Mouse (Mus musculus): ENCODE measurements around the gene Itgb1.

Gene Itgb1

GRCm38 (mm10) chr8:128681970-128682369, 3.5 kb upstream of the Itgb1 start:
- no peak for DNase-seq (ENCODE audit: low spot score)

GRCm38 (mm10) chr8:128684609-128685506, 596 bp upstream of the Itgb1 start:
- peak; percentile 13 for DNase-seq (ENCODE audit: low spot score)

DNA sequence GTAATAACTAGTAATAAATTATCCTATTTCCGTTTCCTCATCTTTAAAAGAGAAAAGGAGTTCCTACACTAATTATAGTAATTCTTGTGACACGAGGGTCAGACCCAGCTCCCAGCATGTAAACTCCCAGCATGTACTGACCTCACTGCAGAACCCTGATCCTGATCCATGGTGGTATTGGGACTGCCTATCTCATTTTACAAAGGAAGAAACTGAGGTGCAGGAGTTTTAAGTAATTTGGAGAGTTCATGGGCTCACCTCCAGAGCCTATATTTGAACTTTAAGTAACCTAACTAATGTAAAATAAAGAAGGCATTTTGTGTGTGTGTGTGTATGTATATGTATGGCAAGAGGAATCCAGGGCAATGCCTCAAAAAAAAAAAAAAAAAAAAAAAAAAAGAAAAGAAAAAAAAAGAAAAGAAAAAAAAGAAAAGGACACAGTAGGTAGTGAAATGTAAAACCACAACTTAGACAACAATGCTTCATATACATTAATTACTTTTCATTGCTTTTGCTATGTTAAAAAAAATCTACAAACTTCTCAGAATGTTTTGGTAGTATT, 1.1 kb downstream of the Itgb1 start:
- no peak for DNase-seq (ENCODE audit: low spot score)

GRCm38 (mm10) chr8:128688679-128689078, 3.2 kb downstream of the Itgb1 start:
- DNase-seq (ENCODE audit: low spot score): no peak

- no peak for DNase-seq (ENCODE audit: low spot score)
These were observed 4.6 kb downstream of the Itgb1 start for GRCm38 (mm10) chr8:128690056-128690455.

- no peak for DNase-seq (ENCODE audit: low spot score)
These were observed 11.4 kb downstream of the Itgb1 start for GRCm38 (mm10) chr8:128696701-128697397.

DNA sequence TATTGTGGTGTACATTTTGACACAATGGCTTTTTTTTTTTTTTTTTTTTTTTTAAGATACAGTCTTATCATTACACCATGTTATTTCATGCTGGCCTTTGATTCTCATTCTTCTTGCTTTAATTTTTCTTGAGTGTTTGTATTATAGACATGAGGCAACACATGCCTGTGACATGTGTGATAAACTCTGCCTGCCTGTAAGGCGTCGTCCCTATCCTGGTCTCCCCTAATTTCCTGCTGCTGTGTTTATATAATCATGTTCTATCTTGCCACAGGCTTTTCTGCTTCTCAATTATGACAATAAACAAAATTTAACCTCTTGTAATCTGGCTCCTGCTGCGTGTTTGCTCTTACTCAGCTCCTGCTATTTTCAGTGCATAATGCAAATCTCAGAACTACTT, 12.5 kb downstream of the Itgb1 start:
- no peak for DNase-seq (ENCODE audit: low spot score)

- DNase-seq (ENCODE audit: low spot score): no peak
These were observed 18.9 kb downstream of the Itgb1 start for GRCm38 (mm10) chr8:128704376-128704775.

- no peak for DNase-seq (ENCODE audit: low spot score)
These were observed 19.4 kb downstream of the Itgb1 start for GRCm38 (mm10) chr8:128704836-128705235.

DNA sequence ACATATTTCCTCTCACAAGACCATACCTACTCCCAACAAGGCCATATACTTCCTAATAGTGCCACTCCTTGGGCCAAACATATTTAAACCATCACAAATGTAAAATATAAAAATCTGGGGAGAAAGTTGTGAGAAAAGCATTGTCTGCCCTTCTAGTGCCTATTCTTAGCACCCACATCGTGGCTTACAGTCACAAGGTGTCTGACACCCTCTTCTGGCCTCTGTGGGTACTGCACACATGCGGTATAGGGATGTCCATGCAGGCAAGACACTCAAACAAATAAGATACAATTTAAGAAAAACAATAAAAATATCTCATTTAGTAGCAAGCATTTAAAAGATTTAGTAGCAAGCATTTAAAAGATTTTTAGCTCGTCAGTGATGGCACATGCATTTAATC, 23.8 kb downstream of the Itgb1 start:
- peak; percentile 69 for DNase-seq (ENCODE audit: low spot score)

GRCm38 (mm10) chr8:128716184-128716583, 30.7 kb downstream of the Itgb1 start:
- DNase-seq (ENCODE audit: low spot score): no peak

- DNase-seq (ENCODE audit: low spot score): no peak
These were observed 39.4 kb downstream of the Itgb1 start for GRCm38 (mm10) chr8:128724819-128725218.

GRCm38 (mm10) chr8:128727213-128727612, 41.8 kb downstream of the Itgb1 start:
- DNase-seq (ENCODE audit: low spot score): no peak

DNA sequence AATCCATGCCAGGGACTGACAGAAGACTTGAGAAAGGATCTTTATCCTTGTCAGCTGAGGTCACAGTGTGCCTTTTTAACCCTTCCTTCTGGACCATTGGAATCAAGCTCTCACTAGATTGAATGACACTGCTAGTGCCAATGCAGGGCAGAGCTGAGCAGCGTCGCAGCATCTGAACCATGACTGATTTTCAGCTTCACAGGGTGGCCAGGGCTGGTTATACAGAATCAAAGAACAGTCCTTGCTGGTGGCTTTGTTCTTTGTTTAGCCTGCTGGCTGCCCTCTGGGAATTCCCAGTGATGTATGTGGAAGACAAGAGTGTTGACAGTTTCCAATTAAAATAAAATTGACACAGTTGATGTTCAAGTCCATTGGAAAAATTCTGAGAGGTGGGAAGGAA, 46.8 kb downstream of the Itgb1 start:
- no peak for DNase-seq (ENCODE audit: low spot score)

GRCm38 (mm10) chr8:128734118-128734517, 48.7 kb downstream of the Itgb1 start:
- DNase-seq (ENCODE audit: low spot score): no peak

- no peak for DNase-seq (ENCODE audit: low spot score)
These were observed 50.2 kb downstream of the Itgb1 start for GRCm38 (mm10) chr8:128735692-128736091.
